Mouse (Mus musculus) olfactory bulb, adult 2 months (tissue): ENCODE data around the gene Atp8b2. TPM values are rescaled to one million over a fixed set of nuclear protein-coding genes. Genes with fewer than 3 reads are reported as not detected.

Source experiments
- H3K27ac ChIP-seq: fragments of 200-500 bp; 2 replicates; pipeline ENCODE4 v1.5.1; 2012; ENCODE audit warnings: low read depth, low read length; ENCODE audit not compliant: insufficient read depth
- H3K4me1 ChIP-seq: fragments of 200-500 bp; 2 replicates; pipeline ENCODE4 v1.6.1; 2012; ENCODE audit warnings: low read length; ENCODE audit not compliant: control insufficient read depth, insufficient read depth
- H3K4me3 ChIP-seq: fragments of 200-500 bp; 2 replicates; pipeline ENCODE4 v1.5.1; 2012; ENCODE audit warnings: mild to moderate bottlenecking, low read depth, low read length, moderate library complexity; ENCODE audit not compliant: insufficient read depth
- CTCF ChIP-seq: fragments of 200-500 bp; IDR thresholded peaks from 2 replicates; pipeline ENCODE4 v1.5.1; 2012; ENCODE audit warnings: low read depth, mild to moderate bottlenecking, low read length, moderate library complexity; ENCODE audit not compliant: insufficient read depth
- POLR2A ChIP-seq: fragments of 200-500 bp; IDR thresholded peaks from 2 replicates; pipeline ENCODE4 v1.6.1; 2012; ENCODE audit warnings: mild to moderate bottlenecking, low read depth, low read length, moderate library complexity; ENCODE audit not compliant: insufficient read depth
- WGBS: fragments of 180-500 bp; shearing (Covaris S2); methylation state at CpG from one replicate; pipeline ENCODE4 v1.1.7; 2018; 5-methylcytosine and 5-hydroxymethylcytosine counted together
- polyA plus RNA-seq: library from polyadenylated mRNA; stranded (reverse); fragments of >200 nt; gene quantifications from 2 replicates; pipeline ENCODE4 v1.2.4, GENCODE M21; 2012; ENCODE audit warnings: low replicate concordance; ENCODE audit not compliant: missing spikeins, insufficient read depth, insufficient read length

Gene Atp8b2
- polyA plus RNA-seq, 1 experiment, result not detected

DNA sequence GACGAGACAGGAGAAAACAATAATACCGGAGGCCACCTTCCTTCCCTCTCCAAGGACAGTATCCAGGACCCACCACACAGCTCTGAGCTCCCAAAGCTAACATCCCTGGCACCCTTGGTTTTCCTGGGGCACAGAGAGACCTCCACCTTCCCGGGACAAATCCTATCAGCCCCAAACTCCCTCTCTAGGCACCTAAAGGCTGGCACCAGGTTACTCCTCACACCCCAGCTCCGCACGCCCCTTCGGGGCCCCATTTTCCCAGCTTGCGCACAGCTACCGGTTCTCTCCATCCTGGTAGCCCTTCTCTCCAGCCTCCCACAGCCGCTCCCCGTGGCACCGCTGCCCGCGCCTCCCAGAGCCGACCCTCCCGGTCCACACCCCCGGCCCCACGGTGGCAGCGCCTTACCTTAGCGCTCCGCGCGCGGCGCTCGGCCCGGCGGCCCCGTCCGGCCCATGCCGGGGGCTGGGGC is 522 bp downstream of the Atp8b2 start:
- H3K27ac ChIP-seq, result peak overlapping the region; percentile 95
- H3K4me3 ChIP-seq, result peak overlapping the region; percentile 93
- 1% methylated on average over 30 of the region's 30 CpGs for WGBS
- peaks cover 31% of the 10 kb centered on the region for H3K4me1 ChIP-seq
- no peak for TF ChIP-seq CTCF
- no peak for TF ChIP-seq POLR2A

- 1% methylated on average over 14 of the region's 14 CpGs for WGBS
- Histone ChIP-seq H3K4me1 (peaks cover 33% of the 10 kb centered on the region), H3K27ac (peak overlapping the region; percentile 95), H3K4me3 (peak overlapping the region; percentile 93)
- TF ChIP-seq CTCF, result no peak
- TF ChIP-seq POLR2A, result no peak
Observed at GRCm38 (mm10) chr3:89962059-89962750, 1.1 kb downstream of the Atp8b2 start.

GRCm38 (mm10) chr3:89961436-89961835 is 1.9 kb downstream of the Atp8b2 start:
- 0 out of 2 replicates have a peak overlapping the region, but pooled peaks have one; percentile 1 for H3K4me3 ChIP-seq

DNA sequence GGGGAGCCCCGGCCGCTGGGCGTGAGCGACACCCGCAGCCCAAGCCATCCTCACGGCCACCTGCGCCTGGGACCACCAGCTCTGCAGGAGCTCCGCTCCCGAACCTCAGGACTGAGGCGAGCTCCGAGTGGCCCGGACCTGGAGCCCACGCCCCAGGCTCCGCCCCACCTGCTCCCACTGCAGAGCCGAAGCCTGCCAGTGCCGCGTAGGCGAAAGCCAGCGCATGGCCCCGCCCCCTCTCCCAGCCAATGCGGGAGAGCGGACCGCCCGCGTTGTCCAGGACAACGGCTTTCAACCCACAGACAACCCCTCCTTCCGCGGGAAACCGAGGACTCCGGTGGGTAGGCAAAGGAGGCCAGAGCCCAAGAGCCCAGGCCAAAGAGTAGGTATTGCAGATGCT is 2.8 kb downstream of the Atp8b2 start:
- Histone ChIP-seq H3K4me3 (peak overlapping the region; percentile 72), H3K27ac (peak overlapping the region; percentile 48), H3K4me1 (peaks cover 40% of the 10 kb centered on the region)
- TF ChIP-seq POLR2A (peak; percentile 66; the same call in 1 of the 2 replicates), CTCF (no peak)
- WGBS, result under 1% methylated on average over 30 of the region's 30 CpGs

More at GRCm38 (mm10) chr3:89961436-89961835, 1.9 kb downstream of the Atp8b2 start:
- no peak for TF ChIP-seq POLR2A
- TF ChIP-seq CTCF, result no peak
- H3K4me1 ChIP-seq, result peaks cover 40% of the 10 kb centered on the region
- 33% methylated on average over 4 of the region's 4 CpGs for WGBS
- H3K27ac ChIP-seq, result 0 out of 2 replicates have a peak overlapping the region, but pooled peaks have one; percentile 7

DNA sequence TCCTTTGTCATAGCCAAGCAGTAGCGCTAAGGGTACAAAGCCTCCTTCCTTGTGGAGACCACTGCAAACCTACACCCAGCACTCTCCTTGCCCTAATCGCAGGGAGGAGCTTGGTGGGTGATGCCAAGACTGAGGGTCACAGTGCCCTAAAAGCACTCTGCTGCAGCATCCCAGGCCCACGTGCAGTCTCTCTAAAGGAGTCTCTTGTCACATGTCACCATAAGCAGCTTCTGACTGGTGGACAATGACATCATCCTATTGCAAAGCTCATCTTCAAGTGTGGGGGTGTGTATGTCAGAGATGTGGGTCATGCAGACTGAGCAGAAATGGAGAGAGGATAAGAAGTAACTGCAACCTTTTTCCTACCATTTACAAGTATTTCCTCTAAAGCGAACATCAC is 3.9 kb downstream of the Atp8b2 start:
- WGBS, result 18% methylated on average over 4 of the region's 4 CpGs
- Histone ChIP-seq H3K4me1 (peaks cover 36% of the 10 kb centered on the region), H3K4me3 (peak overlapping the region; percentile 72), H3K27ac (peak overlapping the region; percentile 56)
- TF ChIP-seq POLR2A (no peak), CTCF (no peak)

GRCm38 (mm10) chr3:89957880-89958279 is 5.4 kb downstream of the Atp8b2 start:
- Histone ChIP-seq H3K4me3 (no peak overlapping the region), H3K4me1 (peaks cover 38% of the 10 kb centered on the region), H3K27ac (no peak overlapping the region)
- no peak for TF ChIP-seq CTCF
- no peak for TF ChIP-seq POLR2A
- WGBS, result 86% methylated on average over 9 of the region's 9 CpGs

GRCm38 (mm10) chr3:89956177-89956971 is 6.9 kb downstream of the Atp8b2 start:
- TF ChIP-seq CTCF (no peak), POLR2A (no peak)
- H3K4me3 ChIP-seq, result no peak overlapping the region
- 90% methylated on average over 7 of the region's 7 CpGs for WGBS
- peaks cover 30% of the 10 kb centered on the region for H3K4me1 ChIP-seq
- H3K27ac ChIP-seq, result no peak overlapping the region

DNA sequence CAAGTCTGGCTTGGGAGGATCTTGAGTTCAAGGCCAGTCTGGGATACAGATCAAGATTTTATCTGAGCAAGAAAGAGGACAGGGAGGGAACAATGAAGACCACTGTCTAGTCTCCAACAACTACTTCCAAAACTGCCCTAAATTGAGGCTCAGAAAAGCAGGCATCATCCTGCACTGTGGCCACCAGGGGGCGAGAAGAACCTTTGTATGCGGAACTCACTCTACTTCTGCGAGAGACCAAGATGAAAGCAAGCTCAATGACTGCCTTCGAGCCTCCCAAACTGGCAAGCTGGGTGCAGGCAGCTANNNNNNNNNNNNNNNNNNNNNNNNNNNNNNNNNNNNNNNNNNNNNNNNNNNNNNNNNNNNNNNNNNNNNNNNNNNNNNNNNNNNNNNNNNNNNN is 9.9 kb downstream of the Atp8b2 start:
- TF ChIP-seq POLR2A (no peak), CTCF (peak; percentile 52)
- H3K4me1 ChIP-seq, result peaks cover 30% of the 10 kb centered on the region
- WGBS, result 0% methylated on average over 4 of the region's 4 CpGs
- H3K27ac ChIP-seq, result no peak overlapping the region
- no peak overlapping the region for H3K4me3 ChIP-seq

- peaks cover 16% of the 10 kb centered on the region for H3K4me1 ChIP-seq
- H3K4me3 ChIP-seq, result no peak overlapping the region
- WGBS, result 37% methylated on average over 6 of the region's 6 CpGs
- TF ChIP-seq POLR2A, result no peak
- no peak overlapping the region for H3K27ac ChIP-seq
Observed at GRCm38 (mm10) chr3:89948655-89949054, 14.7 kb downstream of the Atp8b2 start.
